Mouse (Mus musculus) ZHBTc4 (cell line): Measurements from ENCODE around the gene Wscd1.

Source experiments
- DNase-seq: peaks from one replicate; pipeline ENCODE4 v3.0.0-alpha.2; 2011; ENCODE audit warnings: low read depth, low spot score

Gene Wscd1

DNA sequence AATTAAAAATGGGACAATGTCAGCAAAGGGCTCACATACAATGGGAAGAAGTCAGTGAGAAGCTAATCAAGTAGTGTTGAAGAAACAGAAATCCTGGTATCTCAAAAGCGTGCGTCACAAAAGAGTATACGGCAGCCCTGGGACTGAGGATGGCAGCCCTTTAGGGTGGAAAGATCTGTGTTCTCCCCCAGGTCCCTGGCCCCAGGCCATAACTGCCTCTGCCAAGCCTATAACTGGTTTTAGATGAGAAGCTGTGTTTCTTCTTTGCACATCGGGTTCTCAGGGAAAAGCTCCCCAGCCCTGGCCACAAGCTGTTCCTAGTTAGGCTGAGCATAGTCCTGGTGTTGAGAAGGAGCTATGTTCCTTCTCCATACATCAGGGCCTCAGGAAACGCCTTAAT lies 72.3 kb downstream of the Wscd1 start:
- DNase-seq, result no peak

DNA sequence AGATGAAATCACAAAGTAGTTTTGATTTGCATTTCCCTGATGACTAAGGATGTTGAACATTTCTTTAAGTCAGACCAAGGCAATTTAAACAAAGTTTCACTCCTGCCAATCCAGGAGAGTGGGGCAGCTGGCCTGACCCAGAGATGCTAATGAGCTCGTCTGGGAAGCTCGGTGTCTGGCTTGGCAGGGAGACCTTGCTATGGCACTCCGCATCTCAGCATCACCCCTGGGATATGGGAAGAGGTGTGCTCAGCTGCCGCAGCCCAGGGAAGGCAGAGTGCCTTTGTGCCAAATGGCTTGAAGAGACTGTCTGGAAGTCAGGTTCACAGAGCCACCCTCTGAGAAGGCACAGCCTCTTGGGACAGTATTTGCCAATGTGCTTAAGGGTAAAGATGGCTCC lies 75.3 kb downstream of the Wscd1 start:
- DNase-seq, result no peak
